Mouse (Mus musculus) intestine, embryonic 14.5 days (tissue): ENCODE measurements around the gene Hps3. TPM values are rescaled to one million over a fixed set of nuclear protein-coding genes. Genes with fewer than 3 reads are reported as not detected.
"Not testable (repeated sequence)": the region's sequence is repeated elsewhere in the genome, so short reads cannot be mapped to it uniquely, and the experiment has no call there.

ENCODE experiments used
- ATAC-seq: fragments of 200-750 bp; cut with Nextera tagmentation; replicated peaks from 2 replicates; pipeline ENCODE4 v1.8.0; 2017; ENCODE audit warnings: low read depth, moderate number of reproducible peaks, moderate TSS enrichment, moderate library complexity; ENCODE audit not compliant: low FRiP score, low TSS enrichment
- DNase-seq: peaks from one replicate; pipeline ENCODE4 v3.0.0-alpha.2; 2018; ENCODE audit warnings: low spot score
- H3K27ac ChIP-seq: fragments of 300-500 bp; sonication (generic); 2 replicates; pipeline ENCODE4 v1.5.1; 2014; ENCODE audit warnings: low read depth, mild to moderate bottlenecking, control low read depth
- H3K27me3 ChIP-seq: fragments of 300-500 bp; sonication (generic); replicated peaks from 2 replicates; pipeline ENCODE4 v1.6.1; 2014; ENCODE audit warnings: low read length, control low read depth; ENCODE audit not compliant: control insufficient read depth, insufficient read depth
- H3K36me3 ChIP-seq: fragments of 300-500 bp; sonication (generic); 2 replicates; pipeline ENCODE4 v1.6.1; 2014; ENCODE audit warnings: low read length, control low read depth; ENCODE audit not compliant: control insufficient read depth, insufficient read depth
- H3K4me1 ChIP-seq: fragments of 300-500 bp; sonication (generic); replicated peaks from 2 replicates; pipeline ENCODE4 v1.6.1; 2014; ENCODE audit warnings: low read length, control low read depth, mixed read lengths; ENCODE audit not compliant: control insufficient read depth, insufficient read depth
- H3K4me2 ChIP-seq: fragments of 300-500 bp; sonication (generic); 2 replicates; pipeline ENCODE4 v1.6.1; 2014; ENCODE audit warnings: low read length
- H3K4me3 ChIP-seq: fragments of 300-500 bp; sonication (generic); 2 replicates; pipeline ENCODE4 v1.5.1; 2014; ENCODE audit warnings: low read depth, low read length, control low read depth, mixed read lengths
- H3K9ac ChIP-seq: fragments of 300-500 bp; sonication (generic); 2 replicates; pipeline ENCODE4 v1.6.1; 2014; ENCODE audit warnings: mild to moderate bottlenecking, low read length
- H3K9me3 ChIP-seq: fragments of 300-500 bp; sonication (generic); 2 replicates; pipeline ENCODE4 v1.6.1; 2016; ENCODE audit warnings: low read length, control low read depth; ENCODE audit not compliant: control insufficient read depth
- WGBS: fragments of 180-500 bp; shearing (Covaris S2); extraction: QIAGEN DNeasy Blood & Tissue Kit; methylation state at CpG from one replicate; pipeline ENCODE4 v1.1.7; 2014; 5-methylcytosine and 5-hydroxymethylcytosine counted together
- polyA plus RNA-seq: library from polyadenylated mRNA; unstranded; fragments of >200 nt; fragmentation: Nextera tagmentation; extraction: Ambion mirVana; gene quantifications from 2 replicates; pipeline ENCODE4 v1.2.1, GENCODE M21; 2014

Hps3 gene
- 12.1 and 12.2 TPM in 2 replicates for polyA plus RNA-seq

DNA sequence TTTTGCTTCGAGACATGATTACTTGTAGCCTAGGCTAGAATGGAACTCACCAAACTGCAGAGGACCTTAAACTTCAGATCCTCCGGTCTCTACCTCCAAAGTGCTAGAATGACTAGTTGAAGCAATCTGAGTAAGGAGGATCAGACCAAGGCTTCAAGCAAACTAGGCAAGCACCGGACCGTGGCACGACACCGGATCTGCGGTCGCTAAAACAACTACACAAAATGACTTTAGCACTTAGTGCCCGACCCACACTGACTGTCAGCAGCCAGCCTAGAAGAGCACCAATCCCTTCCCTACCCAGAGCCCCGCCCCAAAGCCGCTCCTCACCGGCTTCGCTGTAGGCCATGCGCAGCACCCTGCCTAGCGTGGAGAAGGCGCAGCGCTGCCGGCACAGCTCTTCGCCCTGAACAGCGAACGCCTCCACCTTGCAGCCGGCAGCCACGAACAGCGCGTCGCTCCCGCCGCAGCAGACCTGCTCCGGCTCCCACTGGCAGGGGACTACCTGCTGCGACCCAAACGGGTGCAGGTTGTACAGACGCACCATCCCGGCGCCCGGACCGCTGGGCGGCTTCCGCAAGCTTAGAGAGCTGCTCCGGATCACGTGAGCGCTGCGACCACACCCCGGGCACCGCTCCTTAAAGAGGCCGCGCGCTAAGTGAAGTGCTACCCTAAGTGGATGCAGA is at the start of gene Hps3:
Hps3 (minus strand) TSS at position 597 of the 686 bp plus-strand sequence.
- ATAC-seq (peak; percentile 100), DNase-seq (peak; percentile 89)
- H3K27ac ChIP-seq: peak within 1 kb of the TSS; percentile 47; the same call in 1 of the 2 replicates
- peak within 1 kb of the TSS; percentile 76 for H3K4me2 ChIP-seq
- no peaks in the 10 kb centered on the region for H3K9me3 ChIP-seq
- H3K27me3 ChIP-seq: no peaks in the 10 kb centered on the region
- peak within 1 kb of the TSS; percentile 55 for H3K9ac ChIP-seq
- under 1% methylated on average over 46 of the region's 47 CpGs for WGBS
- peak within 1 kb of the TSS; percentile 85 for H3K4me3 ChIP-seq
- H3K4me1 ChIP-seq: 0 out of 2 replicates have a peak, but pooled peaks cover 3% of the 10 kb centered on the region
- no peaks in the 10 kb centered on the region for H3K36me3 ChIP-seq

DNA sequence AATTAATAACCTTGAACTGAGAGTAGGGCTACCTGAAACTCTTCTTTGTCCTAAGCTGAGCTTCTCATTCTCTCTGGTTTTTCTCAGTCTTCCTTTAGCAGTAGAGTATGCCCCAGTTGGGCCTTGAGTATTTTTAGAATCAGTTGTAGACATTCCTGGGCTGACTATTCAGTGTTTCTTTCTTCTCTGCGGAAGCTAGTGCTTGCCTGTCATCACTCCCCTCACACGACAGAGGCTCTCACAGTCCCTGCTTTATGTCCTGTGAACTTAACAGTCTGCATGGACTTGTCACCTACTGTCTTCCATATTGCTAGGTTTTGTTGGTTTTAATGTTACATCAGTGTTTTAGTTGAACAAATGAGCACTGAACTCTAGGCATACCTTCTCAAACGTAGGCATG is 47.0 kb upstream of the Hps3 start:
- ATAC-seq (no peak), DNase-seq (no peak)
- WGBS: 82% methylated on average over 3 of the region's 3 CpGs

DNA sequence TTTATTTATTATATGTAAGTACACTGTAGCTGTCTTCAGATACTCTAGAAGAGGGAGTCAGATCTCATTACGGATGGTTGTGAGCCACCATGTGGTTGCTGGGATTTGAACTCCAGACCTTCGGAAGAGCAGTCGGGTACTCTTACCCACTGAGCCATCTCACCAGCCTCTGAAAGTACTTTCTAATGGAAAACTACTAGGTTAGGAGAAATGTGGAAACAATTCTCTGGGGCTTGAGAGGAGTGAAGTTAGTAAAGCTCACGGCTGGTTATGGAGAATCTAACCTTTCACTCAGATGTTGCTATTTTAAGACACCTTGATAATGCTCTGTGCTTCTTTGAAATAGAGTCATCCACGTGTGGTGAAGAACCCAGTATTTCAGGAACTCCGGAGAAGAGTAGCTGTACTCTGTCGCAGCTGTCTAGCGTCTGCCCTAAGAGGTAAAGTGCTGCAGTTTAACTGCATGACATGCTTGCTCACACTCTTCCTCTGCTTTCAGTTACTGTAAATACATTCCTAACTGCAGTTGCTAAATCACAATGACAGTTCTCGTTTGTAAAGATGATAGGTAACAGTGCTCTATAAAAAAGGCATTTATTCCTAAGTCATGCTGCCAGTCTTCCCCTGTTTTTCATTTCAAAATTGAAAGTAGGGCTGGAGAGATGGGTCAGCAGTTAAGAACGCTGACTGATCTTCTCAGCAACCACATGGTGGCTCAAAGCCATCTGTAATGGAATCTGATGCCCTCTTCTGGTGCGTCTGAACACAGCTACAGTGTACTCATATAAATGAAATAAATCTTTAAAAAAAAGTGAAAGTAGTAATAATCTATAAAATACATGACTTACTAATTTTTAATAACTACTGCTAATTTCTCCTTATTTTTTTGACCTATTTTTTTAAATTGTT is 41.3 kb upstream of the Hps3 start:
- Histone ChIP-seq H3K9ac (no peak overlapping the region), H3K4me1 (no peaks in the 10 kb centered on the region), H3K9me3 (no peaks in the 10 kb centered on the region), H3K4me2 (no peak overlapping the region), H3K36me3 (peaks cover 16% of the 10 kb centered on the region), H3K4me3 (no peak overlapping the region), H3K27ac (no peak overlapping the region), H3K27me3 (no peaks in the 10 kb centered on the region)
- ATAC-seq (no peak), DNase-seq (no peak)
- 70% methylated on average over 11 of the region's 11 CpGs for whole genome bisulfite sequencing

More for the DNA sequence above, 47.0 kb upstream of the Hps3 start:
- Histone ChIP-seq H3K4me3 (no peak overlapping the region), H3K9ac (no peak overlapping the region), H3K4me1 (no peaks in the 10 kb centered on the region), H3K9me3 (no peaks in the 10 kb centered on the region), H3K27me3 (no peaks in the 10 kb centered on the region), H3K27ac (no peak overlapping the region), H3K36me3 (peaks cover 16% of the 10 kb centered on the region; the same call in 1 of the 2 replicates), H3K4me2 (no peak overlapping the region)

DNA sequence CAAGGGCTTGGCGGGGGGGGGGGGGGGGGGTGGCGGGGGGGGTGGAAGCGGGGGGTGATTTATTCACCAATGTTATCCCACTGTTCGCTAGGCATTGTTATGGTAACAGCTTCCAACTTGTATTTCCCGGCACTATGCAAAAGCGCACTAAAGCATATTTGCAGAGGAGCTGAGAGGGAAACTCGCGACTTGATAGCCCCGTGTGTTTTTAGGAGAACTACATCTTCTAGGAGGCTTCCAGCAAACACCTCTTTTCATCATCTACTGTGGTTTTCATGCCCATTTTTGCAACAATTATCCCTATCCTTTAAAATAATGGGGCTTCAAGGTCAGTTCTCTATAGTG is 23.1 kb upstream of the Hps3 start:
- WGBS: 0% methylated on average over 7 of the region's 9 CpGs
- Histone ChIP-seq H3K36me3 (peaks cover 7% of the 10 kb centered on the region), H3K27ac (no peak overlapping the region), H3K9ac (peak overlapping the region; percentile 70), H3K4me1 (peaks cover 5% of the 10 kb centered on the region; the same call in 1 of the 2 replicates), H3K27me3 (no peaks in the 10 kb centered on the region), H3K4me2 (peak overlapping the region; percentile 62), H3K4me3 (peak overlapping the region; percentile 79), H3K9me3 (no peaks in the 10 kb centered on the region)
- DNase-seq (peak; percentile 55), ATAC-seq (no peak)

DNA sequence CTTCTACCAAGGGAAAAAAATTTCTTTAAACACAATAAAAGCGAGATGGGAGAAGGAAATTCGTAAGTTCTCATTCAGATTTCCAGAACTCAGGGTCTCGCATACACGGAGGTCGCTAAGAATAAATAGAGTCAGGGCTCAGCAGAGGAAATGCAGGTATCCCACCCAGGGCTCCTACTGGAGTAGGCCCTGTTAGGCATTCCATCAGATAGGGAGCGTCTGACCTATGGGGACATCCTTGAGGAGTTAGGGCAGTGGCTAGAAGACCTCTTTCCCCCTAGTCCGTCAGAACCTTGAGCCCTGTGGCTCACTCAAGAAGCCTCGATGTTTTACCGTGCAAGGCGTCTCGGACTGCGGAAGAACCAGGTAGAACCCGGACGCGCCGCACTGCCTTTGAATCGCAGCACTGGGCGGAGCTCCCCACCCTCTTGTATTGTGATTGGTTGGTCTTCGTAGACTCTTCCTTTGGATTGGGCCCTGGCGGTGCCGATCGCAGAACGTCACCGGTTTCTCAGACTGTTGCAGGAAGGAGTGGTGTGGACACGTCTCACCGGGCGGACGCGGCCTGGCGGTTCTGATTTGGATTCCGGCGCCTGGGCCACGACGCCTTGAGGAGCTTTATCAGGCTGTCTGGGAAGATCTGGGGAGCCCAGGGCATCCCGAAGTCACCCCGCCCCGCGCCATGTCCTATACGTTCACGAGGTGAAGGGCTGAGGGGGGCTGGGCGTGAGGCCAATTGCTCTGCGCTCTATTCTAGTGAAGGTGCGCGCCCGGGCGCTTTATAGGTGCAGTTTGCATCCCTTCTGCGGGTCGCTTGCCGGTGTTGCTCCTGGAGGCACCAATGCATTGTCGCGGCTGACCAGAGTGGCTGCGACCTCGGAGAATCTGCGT is 22.4 kb upstream of the Hps3 start, which contains the start of gene Hltf:
Hltf (plus strand) TSS at position 506 of the 891 bp plus-strand sequence.
- Histone ChIP-seq H3K9ac (peak within 1 kb of the TSS; percentile 70), H3K27ac (peak within 1 kb of the TSS; percentile 67; the same call in 1 of the 2 replicates), H3K9me3 (no peaks in the 10 kb centered on the region), H3K4me2 (peak within 1 kb of the TSS; percentile 62), H3K4me1 (peaks cover 5% of the 10 kb centered on the region; the same call in 1 of the 2 replicates), H3K4me3 (peak within 1 kb of the TSS; percentile 79), H3K36me3 (peaks cover 7% of the 10 kb centered on the region), H3K27me3 (no peaks in the 10 kb centered on the region)
- DNase-seq (peak; percentile 98), ATAC-seq (peak; percentile 100)
- under 1% methylated on average over 51 of the region's 54 CpGs for WGBS

DNA sequence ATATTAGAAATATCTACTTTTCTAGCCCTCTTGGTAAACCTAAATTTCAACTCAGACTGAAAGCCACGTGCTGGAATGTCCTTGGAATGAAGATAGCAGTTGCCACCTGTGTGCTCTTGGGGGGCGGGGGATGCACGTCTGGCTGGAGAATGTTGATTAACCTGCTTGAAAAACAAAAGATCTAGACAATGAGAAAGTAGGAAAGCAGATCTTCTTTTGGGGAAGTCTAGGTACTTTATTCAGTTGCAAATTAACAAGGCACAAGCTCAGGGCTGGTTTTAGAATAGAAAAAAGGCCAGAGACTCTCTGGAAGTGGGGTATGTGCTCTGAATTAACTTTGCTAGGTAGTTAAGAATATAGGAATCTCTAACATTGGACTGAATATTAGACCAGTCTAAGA is 9.6 kb upstream of the Hps3 start:
- ATAC-seq, H3K27me3 ChIP-seq, DNase-seq, H3K36me3 ChIP-seq, H3K4me3 ChIP-seq, H3K9ac ChIP-seq, H3K27ac ChIP-seq, H3K4me2 ChIP-seq, H3K9me3 ChIP-seq, H3K4me1 ChIP-seq: not testable (repeated sequence)
- WGBS: 58% methylated on average over 3 of the region's 3 CpGs

DNA sequence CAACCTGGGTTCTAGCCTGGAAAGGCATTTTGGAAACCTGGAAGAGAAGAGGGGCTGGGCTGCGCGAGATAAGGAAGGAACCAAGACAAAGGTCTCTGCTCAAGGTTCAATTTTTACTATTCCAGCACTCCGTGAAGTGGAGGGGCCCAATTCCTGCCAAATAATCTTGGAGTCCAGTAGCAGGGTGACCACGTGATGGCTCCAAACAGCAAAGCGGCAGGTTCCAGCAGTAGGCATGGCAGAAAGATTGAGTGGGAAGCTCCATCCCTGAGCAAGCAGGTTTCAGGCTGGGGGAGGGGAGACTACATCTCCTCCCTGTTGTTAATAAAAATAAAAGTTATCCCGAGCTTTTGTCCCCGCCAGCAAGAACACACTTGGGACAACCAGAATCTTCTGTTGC is 6.3 kb upstream of the Hps3 start:
- not testable (repeated sequence) for H3K4me2 ChIP-seq, ATAC-seq, H3K36me3 ChIP-seq, H3K4me1 ChIP-seq, H3K4me3 ChIP-seq, DNase-seq, H3K27ac ChIP-seq, H3K27me3 ChIP-seq, H3K9me3 ChIP-seq, H3K9ac ChIP-seq
- WGBS: 87% methylated on average over 7 of the region's 7 CpGs

DNA sequence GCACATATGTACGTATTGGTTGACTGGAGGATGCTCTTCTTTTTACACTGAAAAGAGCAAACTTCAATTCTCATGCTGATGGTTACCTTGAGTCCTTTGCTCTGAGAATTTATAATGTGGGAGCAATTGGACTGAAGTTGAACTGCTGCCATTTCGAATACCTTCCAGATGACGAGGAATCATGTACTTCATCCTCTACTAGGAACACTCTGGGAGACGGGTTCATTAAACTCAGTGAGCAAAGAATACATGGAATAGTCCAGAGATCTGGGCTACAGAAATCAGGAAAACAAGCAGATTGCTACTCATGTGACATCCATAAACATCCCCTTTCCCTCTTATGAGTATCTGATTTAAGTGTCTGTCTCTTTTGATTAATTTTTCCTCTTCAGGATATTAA is 954 bp upstream of the Hps3 start:
- ATAC-seq (no peak), DNase-seq (no peak)
- H3K4me3 ChIP-seq: no peak overlapping the region
- H3K27me3 ChIP-seq: no peaks in the 10 kb centered on the region
- WGBS: 84% methylated on average over 4 of the region's 4 CpGs
- no peak overlapping the region for H3K4me2 ChIP-seq
- no peak overlapping the region for H3K27ac ChIP-seq
- H3K9me3 ChIP-seq: no peaks in the 10 kb centered on the region
- H3K36me3 ChIP-seq: no peaks in the 10 kb centered on the region
- no peak overlapping the region for H3K9ac ChIP-seq
- 0 out of 2 replicates have a peak, but pooled peaks cover 3% of the 10 kb centered on the region for H3K4me1 ChIP-seq
